Comparison of ENCODE assay signal across 8 mouse cellular contexts in the genomic region with DNA sequence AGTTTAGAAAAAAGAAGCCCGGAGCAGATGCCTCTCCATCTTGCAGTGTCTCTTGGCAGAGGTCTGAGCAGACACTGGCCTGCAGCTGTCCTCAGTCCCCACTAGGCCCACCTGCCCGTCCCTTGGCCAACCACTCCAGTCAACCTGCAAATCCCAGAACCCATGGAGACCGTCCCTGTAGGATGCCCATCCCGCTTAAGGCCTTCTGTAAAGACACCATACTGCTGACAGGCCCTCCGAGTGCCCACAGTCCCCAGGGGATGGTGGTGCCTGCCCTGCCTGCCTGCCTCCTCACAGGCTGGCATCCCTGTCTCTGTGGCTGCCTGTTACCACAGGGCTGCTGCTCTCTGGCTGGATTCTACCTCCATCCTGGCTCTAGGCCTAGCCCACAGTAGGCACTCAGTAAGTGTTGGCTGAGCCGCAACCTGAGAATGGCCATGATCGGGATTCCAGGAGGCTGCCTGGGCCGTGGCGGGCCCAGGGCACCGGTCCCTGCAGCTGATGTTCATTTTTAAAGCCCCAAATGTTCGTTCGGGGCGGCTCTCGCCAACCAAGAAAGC. TPM values are rescaled to one million over a fixed set of nuclear protein-coding genes. Genes with fewer than 3 reads are reported as not detected.
A peak's percentile ranks its signal among the peaks of the same experiment; 100 is the strongest.
DNase-seq lines count a peak whose midpoint lies in the region; ATAC-seq and TF ChIP-seq lines count a peak whose summit lies in the region.

No protein-coding gene starts in this region.

- H3K36me3 ChIP-seq in heart, embryonic 10.5 days = no peaks in the 10 kb centered on the region
- H3K36me3 ChIP-seq in hindbrain, postnatal 0 days (ENCODE audit: insufficient read depth, low read length) = no peaks in the 10 kb centered on the region
- H3K36me3 ChIP-seq in stomach, embryonic 16.5 days (ENCODE audit: control insufficient read depth, insufficient read depth, low read length) = no peaks in the 10 kb centered on the region

- no peak overlapping the region for H3K9ac ChIP-seq in hindbrain, postnatal 0 days (replicated peaks; ENCODE audit: low read length)
- H3K9ac ChIP-seq in stomach, embryonic 16.5 days (ENCODE audit: low read length) = peak overlapping the region; percentile 0; the same call in 1 of the 2 replicates

- peaks cover 84% of the 10 kb centered on the region for H3K27me3 ChIP-seq in heart, embryonic 10.5 days (ENCODE audit: insufficient read depth, poor library complexity, severe bottlenecking)
- H3K27me3 ChIP-seq in hindbrain, postnatal 0 days (ENCODE audit: insufficient read depth, low read length) = 0 out of 2 replicates have a peak, but pooled peaks cover 3% of the 10 kb centered on the region
- H3K27me3 ChIP-seq in stomach, embryonic 16.5 days (ENCODE audit: control insufficient read depth, insufficient read depth, low read length) = peaks cover 10% of the 10 kb centered on the region

- ATAC-seq in hindbrain, postnatal 0 days = no peak
- no peak for ATAC-seq in stomach, embryonic 16.5 days (ENCODE audit: insufficient read depth, low FRiP score)
- ATAC-seq in inflammation-experienced regulatory T-cells, adult 6 months = no peak
- ATAC-seq in megakaryocyte-erythroid progenitor cell, adult 5-6 weeks (replicated peaks; ENCODE audit: low FRiP score, low TSS enrichment, poor library complexity, severe bottlenecking) = no peak

- H3K9me3 ChIP-seq in heart, embryonic 10.5 days = no peaks in the 10 kb centered on the region
- no peaks in the 10 kb centered on the region for H3K9me3 ChIP-seq in hindbrain, postnatal 0 days (ENCODE audit: low read length)
- no peaks in the 10 kb centered on the region for H3K9me3 ChIP-seq in stomach, embryonic 16.5 days (replicated peaks; ENCODE audit: control insufficient read depth, low read length)

- H3K4me2 ChIP-seq in hindbrain, postnatal 0 days (ENCODE audit: low read depth, low read length) = peak overlapping the region; percentile 73
- peak overlapping the region; percentile 63; the same call in 1 of the 2 replicates for H3K4me2 ChIP-seq in stomach, embryonic 16.5 days (ENCODE audit: low read depth, low read length)

- TF ChIP-seq CTCF in hindbrain, postnatal 0 days (IDR thresholded peaks at IDR 0.05; ENCODE audit: low read depth) = no peak

- H3K4me3 ChIP-seq in heart, embryonic 10.5 days = no peak overlapping the region
- H3K4me3 ChIP-seq in hindbrain, postnatal 0 days (ENCODE audit: low read length) = peak overlapping the region; percentile 52; the same call in 1 of the 2 replicates
- peak overlapping the region; percentile 50; the same call in 1 of the 2 replicates for H3K4me3 ChIP-seq in stomach, embryonic 16.5 days (replicated peaks; ENCODE audit: low read length)

- WGBS in heart, embryonic 10.5 days = 74% methylated on average over 14 of the region's 14 CpGs
- WGBS in hindbrain, postnatal 0 days = 28% methylated on average over 14 of the region's 14 CpGs
- 75% methylated on average over 14 of the region's 14 CpGs for WGBS in stomach, embryonic 16.5 days

- peak overlapping the region; percentile 87 for H3K27ac ChIP-seq in heart, embryonic 10.5 days
- peak overlapping the region; percentile 74 for H3K27ac ChIP-seq in hindbrain, postnatal 0 days
- H3K27ac ChIP-seq in stomach, embryonic 16.5 days (ENCODE audit: low read length) = peak overlapping the region; percentile 70; the same call in 1 of the 2 replicates

- peaks cover 61% of the 10 kb centered on the region for H3K4me1 ChIP-seq in heart, embryonic 10.5 days
- peaks cover 34% of the 10 kb centered on the region for H3K4me1 ChIP-seq in hindbrain, postnatal 0 days (ENCODE audit: insufficient read depth, low read length)
- peaks cover 44% of the 10 kb centered on the region for H3K4me1 ChIP-seq in stomach, embryonic 16.5 days (ENCODE audit: control insufficient read depth, insufficient read depth, low read length)

- intact Hi-C loops in heart, postnatal 14 days (cut with DNase I) = no loop called here

- DNase-seq in heart, embryonic 10.5 days (ENCODE audit: low spot score) = no peak
- no peak for DNase-seq in heart, postnatal 14 days
- DNase-seq in right cerebral cortex, postnatal 14 days = peak; percentile 20
- DNase-seq in right cerebral cortex, postnatal 25 days = no peak
- peak; percentile 55 for DNase-seq in hindbrain, postnatal 0 days (ENCODE audit: low spot score)

RNA-seq across cellular contexts. Expression of a gene that starts 23.3 kb away (rescaled TPM):
- 4.0 and 6.0 TPM in 2 replicates for polyA plus RNA-seq in heart, embryonic 10.5 days (2016; fragmentation: Nextera tagmentation; extraction: Ambion mirVana)
- total RNA-seq in heart, postnatal 14 days (2021) = 10 to 100 TPM; 49.9 to 59.1 TPM
- total RNA-seq in hindbrain, postnatal 0 days (2014; rRNA removed) = 89.2 and 98.3 TPM in 2 replicates
- 8.6 and 8.8 TPM in 2 replicates for polyA plus RNA-seq in hindbrain, postnatal 0 days (2015; fragmentation: Nextera tagmentation; extraction: Ambion mirVana)
- 7.1 and 8.0 TPM in 2 replicates for polyA plus RNA-seq in stomach, embryonic 16.5 days (2015; fragmentation: Nextera tagmentation; extraction: Ambion mirVana)
- polyA plus RNA-seq in inflammation-experienced regulatory T-cells, adult 6 months (2017; shearing (Covaris generic)) = 10 to 100 TPM; 13.1 to 21.1 (median 13.8) TPM
- total RNA-seq in megakaryocyte-erythroid progenitor cell, adult 5-6 weeks (2014; fragmentation: Nextera tagmentation) = 57.7 and 70.5 TPM in 2 replicates
- 87.5 and 106 TPM in 2 replicates for total RNA-seq in megakaryocyte-erythroid progenitor cell, adult 5-6 weeks (2017)

Comparison
In these comparisons a context has a peak if more than half of its experiments do, and no peak if none do; other contexts are left out.
1. DNase-seq: peak in right cerebral cortex, postnatal 14 days (single experiment) and hindbrain, postnatal 0 days (single experiment); none in heart, embryonic 10.5 days (single experiment), heart, postnatal 14 days (0 of 2) and right cerebral cortex, postnatal 25 days (single experiment).
2. Peak in every context shown above with its lines, with median percentiles within 50 percentile points of each other: H3K27ac ChIP-seq.